Mouse (Mus musculus) E14TG2a.4 (cell line): ENCODE data around the gene Inpp4b.

ENCODE experiments used
- CTCF ChIP-seq: conservative IDR thresholded peaks from 2 replicates; pipeline ENCODE4 v1.5.1; 2014; ENCODE audit warnings: low read length
- NANOG ChIP-seq: IDR thresholded peaks from 2 replicates; pipeline ENCODE4 v1.6.1; 2014; ENCODE audit warnings: borderline replicate concordance, low read length, mixed read lengths
- POU5F1 ChIP-seq: IDR thresholded peaks from 2 replicates; pipeline ENCODE4 v1.6.1; 2014; ENCODE audit warnings: low read length, borderline replicate concordance

GRCm38 (mm10) chr8:81463762-81464161 lies 121.4 kb downstream of the Inpp4b start:
- TF ChIP-seq CTCF (no peak), POU5F1 (no peak), NANOG (no peak)
